Mouse (Mus musculus) cerebellum, adult 2 months (tissue): ENCODE measurements around the gene Litaf.

Experiments
- CTCF ChIP-seq: fragments of 200-500 bp; IDR thresholded peaks from 2 replicates; pipeline ENCODE4 v1.5.1; 2011; ENCODE audit warnings: low read depth, mild to moderate bottlenecking, control low read depth, low read length, moderate library complexity, borderline replicate concordance; ENCODE audit not compliant: insufficient read depth
- POLR2A ChIP-seq: fragments of 200-500 bp; IDR thresholded peaks from 2 replicates; pipeline ENCODE4 v1.6.1; 2011; ENCODE audit warnings: low read length, control low read depth, borderline replicate concordance; ENCODE audit not compliant: insufficient read depth

GRCm38 (mm10) chr16:10981493-10982070, 84.4 kb downstream of the Litaf start:
- TF ChIP-seq POLR2A (no peak), CTCF (no peak)
